Mouse (Mus musculus) small intestine, adult 2 months (tissue): ENCODE measurements around the gene Col4a2.

ENCODE experiments used
- CTCF ChIP-seq: fragments of 200-500 bp; IDR thresholded peaks from 2 replicates; pipeline ENCODE4 v1.5.1; 2012; ENCODE audit warnings: low read depth, mild to moderate bottlenecking, control low read depth, inconsistent platforms, low read length, moderate library complexity, mixed read lengths; ENCODE audit not compliant: insufficient replicate concordance, insufficient read length; ENCODE audit errors: extremely low read depth
- POLR2A ChIP-seq: fragments of 200-500 bp; IDR thresholded peaks from 2 replicates; pipeline ENCODE4 v1.6.1; 2012; ENCODE audit warnings: low read depth, mild to moderate bottlenecking, control low read depth, inconsistent platforms, low read length, moderate library complexity

DNA sequence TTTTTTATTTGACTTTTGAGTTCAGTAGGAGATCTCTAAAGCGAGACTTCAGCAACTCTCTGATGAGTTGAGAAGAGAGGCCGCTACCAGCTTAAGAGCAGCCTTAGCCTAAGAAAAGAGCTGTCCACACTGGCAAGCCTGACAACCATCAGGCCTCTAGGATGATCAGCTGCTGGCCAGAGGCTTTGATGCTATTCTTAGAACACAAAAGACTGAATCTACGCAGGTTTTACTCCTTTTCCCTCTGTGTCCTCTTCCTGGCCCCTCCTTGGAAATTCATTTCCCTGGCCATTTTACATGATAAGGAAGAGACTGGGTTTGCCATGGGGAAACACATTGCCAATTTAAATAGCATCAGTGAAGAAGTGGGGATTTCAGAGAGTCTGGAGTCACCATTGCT lies 70.8 kb downstream of the Col4a2 start:
- no peak for TF ChIP-seq CTCF
- no peak for TF ChIP-seq POLR2A
